Mouse (Mus musculus) small intestine, adult 2 months (tissue): ENCODE results near the gene Ror1. TPM values are rescaled to one million over a fixed set of nuclear protein-coding genes. Genes with fewer than 3 reads are reported as not detected.

ENCODE experiments used
- H3K27ac ChIP-seq: fragments of 200-500 bp; 2 replicates; pipeline ENCODE4 v1.5.1; 2012; ENCODE audit warnings: low read depth, low read length, control low read depth, inconsistent platforms; ENCODE audit not compliant: insufficient read depth
- H3K27me3 ChIP-seq: fragments of 200-500 bp; 2 replicates; pipeline ENCODE4 v1.6.1; 2012; ENCODE audit warnings: mild to moderate bottlenecking, moderate library complexity, low read length, inconsistent platforms; ENCODE audit not compliant: control insufficient read depth, insufficient read depth
- H3K36me3 ChIP-seq: fragments of 200-500 bp; 2 replicates; pipeline ENCODE4 v1.6.1; 2012; ENCODE audit warnings: mild to moderate bottlenecking, low read length, control low read depth, inconsistent platforms; ENCODE audit not compliant: control insufficient read depth, insufficient read depth
- H3K4me1 ChIP-seq: fragments of 200-500 bp; 2 replicates; pipeline ENCODE4 v1.6.1; 2012; ENCODE audit warnings: low read length, inconsistent platforms, mixed read lengths; ENCODE audit not compliant: control insufficient read depth, insufficient read depth, insufficient read length
- H3K4me3 ChIP-seq: fragments of 200-500 bp; 2 replicates; pipeline ENCODE4 v1.5.1; 2012; ENCODE audit warnings: low read depth, mild to moderate bottlenecking, control low read depth, inconsistent platforms, low read length, moderate library complexity
- CTCF ChIP-seq: fragments of 200-500 bp; IDR thresholded peaks from 2 replicates; pipeline ENCODE4 v1.5.1; 2012; ENCODE audit warnings: low read depth, mild to moderate bottlenecking, control low read depth, inconsistent platforms, low read length, moderate library complexity, mixed read lengths; ENCODE audit not compliant: insufficient replicate concordance, insufficient read length; ENCODE audit errors: extremely low read depth
- POLR2A ChIP-seq: fragments of 200-500 bp; IDR thresholded peaks from 2 replicates; pipeline ENCODE4 v1.6.1; 2012; ENCODE audit warnings: low read depth, mild to moderate bottlenecking, control low read depth, inconsistent platforms, low read length, moderate library complexity
- WGBS: fragments of 180-500 bp; shearing (Covaris S2); methylation state at CpG from one replicate; pipeline ENCODE4 v1.1.7; 2018; 5-methylcytosine and 5-hydroxymethylcytosine counted together
- polyA plus RNA-seq: library from polyadenylated mRNA; depleted of rRNA; stranded (reverse); fragments of >200 nt; gene quantifications from 2 replicates; pipeline ENCODE4 v1.2.3, GENCODE M21; 2012

Ror1 gene
- polyA plus RNA-seq, 1 experiment, result 0.43 TPM

GRCm38 (mm10) chr4:100411841-100412539 lies 316.4 kb downstream of the Ror1 start:
- Histone ChIP-seq H3K4me1 (no peaks in the 10 kb centered on the region), H3K27me3 (no peaks in the 10 kb centered on the region), H3K36me3 (no peaks in the 10 kb centered on the region), H3K4me3 (no peak overlapping the region), H3K27ac (no peak overlapping the region)
- 47% methylated on average over 13 of the region's 13 CpGs for WGBS
- TF ChIP-seq POLR2A, result no peak
- TF ChIP-seq CTCF, result no peak

- Histone ChIP-seq H3K27me3 (no peaks in the 10 kb centered on the region), H3K4me1 (no peaks in the 10 kb centered on the region), H3K36me3 (no peaks in the 10 kb centered on the region), H3K4me3 (no peak overlapping the region), H3K27ac (no peak overlapping the region)
- TF ChIP-seq POLR2A (no peak), CTCF (no peak)
- 20% methylated on average over 3 of the region's 3 CpGs for WGBS
Observed at GRCm38 (mm10) chr4:100422756-100423155, 327.2 kb downstream of the Ror1 start.

GRCm38 (mm10) chr4:100426101-100426500 lies 330.5 kb downstream of the Ror1 start:
- TF ChIP-seq CTCF (no peak), POLR2A (no peak)
- H3K27ac ChIP-seq, result no peak overlapping the region
- H3K36me3 ChIP-seq, result no peaks in the 10 kb centered on the region
- H3K27me3 ChIP-seq, result no peaks in the 10 kb centered on the region
- WGBS, result 91% methylated on average over 1 of the region's 1 CpGs
- no peak overlapping the region for H3K4me3 ChIP-seq
- no peaks in the 10 kb centered on the region for H3K4me1 ChIP-seq

GRCm38 (mm10) chr4:100429371-100429900 lies 333.8 kb downstream of the Ror1 start:
- H3K36me3 ChIP-seq, result no peaks in the 10 kb centered on the region
- 73% methylated on average over 2 of the region's 2 CpGs for WGBS
- no peaks in the 10 kb centered on the region for H3K4me1 ChIP-seq
- no peaks in the 10 kb centered on the region for H3K27me3 ChIP-seq
- TF ChIP-seq CTCF, result no peak
- TF ChIP-seq POLR2A, result no peak
- H3K4me3 ChIP-seq, result no peak overlapping the region
- H3K27ac ChIP-seq, result no peak overlapping the region

- no peak for TF ChIP-seq POLR2A
- no peak for TF ChIP-seq CTCF
- WGBS, result 51% methylated on average over 8 of the region's 8 CpGs
- no peak overlapping the region for H3K4me3 ChIP-seq
- H3K27ac ChIP-seq, result no peak overlapping the region
- H3K27me3 ChIP-seq, result no peaks in the 10 kb centered on the region
- no peaks in the 10 kb centered on the region for H3K36me3 ChIP-seq
- H3K4me1 ChIP-seq, result no peaks in the 10 kb centered on the region
Observed at GRCm38 (mm10) chr4:100435281-100436168, 339.9 kb downstream of the Ror1 start.

- no peak overlapping the region for H3K27ac ChIP-seq
- 79% methylated on average over 4 of the region's 4 CpGs for WGBS
- no peak for TF ChIP-seq CTCF
- no peak for TF ChIP-seq POLR2A
- H3K4me1 ChIP-seq, result no peaks in the 10 kb centered on the region
- H3K4me3 ChIP-seq, result no peak overlapping the region
- no peaks in the 10 kb centered on the region for H3K27me3 ChIP-seq
- no peaks in the 10 kb centered on the region for H3K36me3 ChIP-seq
Observed at GRCm38 (mm10) chr4:100436169-100436547, 340.6 kb downstream of the Ror1 start.

- H3K36me3 ChIP-seq, result no peaks in the 10 kb centered on the region
- no peak overlapping the region for H3K4me3 ChIP-seq
- H3K4me1 ChIP-seq, result no peaks in the 10 kb centered on the region
- H3K27me3 ChIP-seq, result no peaks in the 10 kb centered on the region
- TF ChIP-seq POLR2A (no peak), CTCF (no peak)
- H3K27ac ChIP-seq, result no peak overlapping the region
- 30% methylated on average over 3 of the region's 3 CpGs for WGBS
Observed at GRCm38 (mm10) chr4:100446897-100447296, 351.3 kb downstream of the Ror1 start.
